Mouse (Mus musculus) midbrain, embryonic 16.5 days (tissue): ENCODE measurements at regions not wholly inside any gene's neighbourhood (a gene's known extent, or its start where the extent isn't known, plus 50 kb on each side); places are given as distances from the start of the nearest gene placed in this dataset.

ENCODE experiments used
- ATAC-seq: fragments of 200-750 bp; cut with Nextera tagmentation; 2 replicates; pipeline ENCODE4 v1.8.0; 2017; ENCODE audit warnings: moderate TSS enrichment
- H3K27ac ChIP-seq: fragments of 300-500 bp; sonication (generic); 2 replicates; pipeline ENCODE4 v1.5.1; 2014; ENCODE audit warnings: mild to moderate bottlenecking, low read length, mixed read lengths
- H3K27me3 ChIP-seq: fragments of 300-500 bp; sonication (generic); 2 replicates; pipeline ENCODE4 v1.6.1; 2014; ENCODE audit warnings: low read depth, low read length, mixed read lengths; ENCODE audit not compliant: control insufficient read depth, insufficient read depth
- H3K36me3 ChIP-seq: fragments of 300-500 bp; sonication (generic); 2 replicates; pipeline ENCODE4 v1.6.1; 2014; ENCODE audit warnings: mild to moderate bottlenecking, low read length, moderate library complexity, mixed read lengths; ENCODE audit not compliant: control insufficient read depth, insufficient read depth
- H3K4me1 ChIP-seq: fragments of 300-500 bp; sonication (generic); 2 replicates; pipeline ENCODE4 v1.6.1; 2014; ENCODE audit warnings: mild to moderate bottlenecking, low read length, mixed read lengths; ENCODE audit not compliant: control insufficient read depth, insufficient read depth
- H3K4me2 ChIP-seq: fragments of 300-500 bp; sonication (generic); 2 replicates; pipeline ENCODE4 v1.6.1; 2014; ENCODE audit warnings: mild to moderate bottlenecking, low read length, mixed read lengths
- H3K4me3 ChIP-seq: fragments of 300-500 bp; sonication (generic); 2 replicates; pipeline ENCODE4 v1.5.1; 2014; ENCODE audit warnings: low read depth, mild to moderate bottlenecking, low read length, moderate library complexity, mixed read lengths
- H3K9ac ChIP-seq: fragments of 300-500 bp; sonication (generic); 2 replicates; pipeline ENCODE4 v1.6.1; 2014; ENCODE audit warnings: low read depth, low read length, mixed read lengths
- H3K9me3 ChIP-seq: fragments of 300-500 bp; sonication (generic); replicated peaks from 2 replicates; pipeline ENCODE4 v1.6.1; 2014; ENCODE audit warnings: mild to moderate bottlenecking, low read length, mixed read lengths; ENCODE audit not compliant: control insufficient read depth, poor library complexity, severe bottlenecking
- WGBS: fragments of 180-500 bp; shearing (Covaris S2); extraction: QIAGEN DNeasy Blood & Tissue Kit; methylation state at CpG from one replicate; pipeline ENCODE4 v1.1.7; 2014; 5-methylcytosine and 5-hydroxymethylcytosine counted together

GRCm38 (mm10) chr1:190324562-190324961, 154.0 kb upstream of the Prox1 start:
- Histone ChIP-seq H3K27me3 (no peaks in the 10 kb centered on the region; the same call in 1 of the 2 replicates), H3K4me3 (no peak overlapping the region), H3K27ac (no peak overlapping the region), H3K9ac (no peak overlapping the region), H3K4me1 (no peaks in the 10 kb centered on the region), H3K4me2 (no peak overlapping the region), H3K9me3 (no peaks in the 10 kb centered on the region), H3K36me3 (no peaks in the 10 kb centered on the region)
- ATAC-seq = no peak
- WGBS = 92% methylated on average over 6 of the region's 6 CpGs

- no peak overlapping the region for H3K4me3 ChIP-seq
- H3K9ac ChIP-seq = no peak overlapping the region
- H3K4me1 ChIP-seq = no peaks in the 10 kb centered on the region
- no peak overlapping the region for H3K27ac ChIP-seq
- ATAC-seq = no peak
- no peak overlapping the region for H3K4me2 ChIP-seq
- no peaks in the 10 kb centered on the region for H3K9me3 ChIP-seq
- WGBS = 72% methylated on average over 9 of the region's 9 CpGs
- H3K27me3 ChIP-seq = no peaks in the 10 kb centered on the region; the same call in 1 of the 2 replicates
- H3K36me3 ChIP-seq = no peaks in the 10 kb centered on the region
These were observed 153.2 kb upstream of the Prox1 start for GRCm38 (mm10) chr1:190323671-190324070.

GRCm38 (mm10) chr1:190316175-190316574, 145.7 kb upstream of the Prox1 start:
- H3K9ac ChIP-seq = no peak overlapping the region
- no peak overlapping the region for H3K4me3 ChIP-seq
- no peak overlapping the region for H3K27ac ChIP-seq
- no peaks in the 10 kb centered on the region for H3K27me3 ChIP-seq
- 78% methylated on average over 5 of the region's 5 CpGs for whole genome bisulfite sequencing
- no peaks in the 10 kb centered on the region for H3K4me1 ChIP-seq
- no peaks in the 10 kb centered on the region; the same call in 1 of the 2 replicates for H3K9me3 ChIP-seq
- H3K4me2 ChIP-seq = no peak overlapping the region
- H3K36me3 ChIP-seq = no peaks in the 10 kb centered on the region
- no peak for ATAC-seq

- Histone ChIP-seq H3K9ac (no peak overlapping the region), H3K4me2 (no peak overlapping the region), H3K27me3 (no peaks in the 10 kb centered on the region), H3K4me3 (no peak overlapping the region), H3K4me1 (no peaks in the 10 kb centered on the region), H3K36me3 (no peaks in the 10 kb centered on the region), H3K27ac (no peak overlapping the region), H3K9me3 (no peaks in the 10 kb centered on the region)
- WGBS = 94% methylated on average over 6 of the region's 6 CpGs
- no peak for ATAC-seq
These were observed 139.3 kb upstream of the Prox1 start for GRCm38 (mm10) chr1:190309831-190310230.

GRCm38 (mm10) chr1:190307751-190308150, 137.2 kb upstream of the Prox1 start:
- Histone ChIP-seq H3K9me3 (no peaks in the 10 kb centered on the region), H3K27ac (no peak overlapping the region), H3K4me3 (no peak overlapping the region), H3K4me1 (no peaks in the 10 kb centered on the region), H3K4me2 (no peak overlapping the region), H3K27me3 (no peaks in the 10 kb centered on the region), H3K36me3 (no peaks in the 10 kb centered on the region), H3K9ac (no peak overlapping the region)
- 96% methylated on average over 3 of the region's 3 CpGs for WGBS
- no peak for ATAC-seq

- Histone ChIP-seq H3K4me2 (no peak overlapping the region), H3K27me3 (peaks cover 4% of the 10 kb centered on the region; the same call in 1 of the 2 replicates), H3K36me3 (no peaks in the 10 kb centered on the region), H3K4me3 (no peak overlapping the region), H3K9ac (no peak overlapping the region), H3K9me3 (no peaks in the 10 kb centered on the region), H3K27ac (no peak overlapping the region), H3K4me1 (no peaks in the 10 kb centered on the region)
- WGBS = 89% methylated on average over 10 of the region's 10 CpGs
- ATAC-seq = no peak
These were observed 127.3 kb upstream of the Prox1 start for GRCm38 (mm10) chr1:190297666-190298327.

GRCm38 (mm10) chr1:190290061-190290460, 119.5 kb upstream of the Prox1 start:
- no peak overlapping the region for H3K9ac ChIP-seq
- H3K36me3 ChIP-seq = no peaks in the 10 kb centered on the region
- WGBS = 94% methylated on average over 11 of the region's 11 CpGs
- no peaks in the 10 kb centered on the region; the same call in 1 of the 2 replicates for H3K4me1 ChIP-seq
- H3K27ac ChIP-seq = no peak overlapping the region
- H3K4me2 ChIP-seq = no peak overlapping the region
- H3K27me3 ChIP-seq = no peaks in the 10 kb centered on the region; the same call in 1 of the 2 replicates
- no peak overlapping the region for H3K4me3 ChIP-seq
- no peak for ATAC-seq
- H3K9me3 ChIP-seq = no peaks in the 10 kb centered on the region

GRCm38 (mm10) chr1:190286481-190287145, 116.1 kb upstream of the Prox1 start:
- H3K4me3 ChIP-seq = no peak overlapping the region
- no peak overlapping the region for H3K4me2 ChIP-seq
- no peaks in the 10 kb centered on the region for H3K9me3 ChIP-seq
- H3K4me1 ChIP-seq = no peaks in the 10 kb centered on the region; the same call in 1 of the 2 replicates
- H3K9ac ChIP-seq = no peak overlapping the region
- no peaks in the 10 kb centered on the region for H3K36me3 ChIP-seq
- 70% methylated on average over 17 of the region's 17 CpGs for WGBS
- ATAC-seq = no peak
- no peaks in the 10 kb centered on the region; the same call in 1 of the 2 replicates for H3K27me3 ChIP-seq
- no peak overlapping the region for H3K27ac ChIP-seq

- 63% methylated on average over 8 of the region's 8 CpGs for WGBS
- H3K9me3 ChIP-seq = no peaks in the 10 kb centered on the region
- ATAC-seq = no peak
- H3K4me1 ChIP-seq = no peaks in the 10 kb centered on the region; the same call in 1 of the 2 replicates
- H3K4me2 ChIP-seq = no peak overlapping the region
- no peaks in the 10 kb centered on the region; the same call in 1 of the 2 replicates for H3K27me3 ChIP-seq
- no peak overlapping the region for H3K27ac ChIP-seq
- no peak overlapping the region for H3K4me3 ChIP-seq
- H3K9ac ChIP-seq = no peak overlapping the region
- no peaks in the 10 kb centered on the region for H3K36me3 ChIP-seq
These were observed 115.1 kb upstream of the Prox1 start for GRCm38 (mm10) chr1:190285636-190286035.
